In genomic region chrX:151130493-151130892, GRCm38 (mm10) we compare ENCODE assay signal across 19 mouse cellular contexts. TPM values are rescaled to one million over a fixed set of nuclear protein-coding genes. Genes with fewer than 3 reads are reported as not detected.
DNase-seq lines count a peak whose midpoint lies in the region; ATAC-seq and TF ChIP-seq lines count a peak whose summit lies in the region.
"Had no signal": no experiment of that assay in that cellular context is flagged by ENCODE, and none has a peak within 500 bp of the region (broad histone marks: within the 10 kb centered on the region; RNA-seq: fewer than 3 reads in every experiment).

No protein-coding gene starts in this region.

- H3K27ac ChIP-seq in hindbrain, embryonic 11.5 days (ENCODE audit: low read depth, low read length), result no peak overlapping the region
- no peak overlapping the region for H3K27ac ChIP-seq in hindbrain, embryonic 10.5 days
- no peak overlapping the region for H3K27ac ChIP-seq in midbrain, embryonic 14.5 days (replicated peaks; ENCODE audit: low read depth, low read length)
- no peak overlapping the region for H3K27ac ChIP-seq in midbrain, embryonic 16.5 days (ENCODE audit: low read length)
- H3K27ac ChIP-seq: embryonic facial prominence, embryonic 13.5 days; heart, embryonic 15.5 days; hindbrain, embryonic 12.5 days; liver, embryonic 14.5 days; macrophage; midbrain, embryonic 12.5 days had no signal

- WGBS in hindbrain, embryonic 11.5 days, result 81% methylated on average over 3 of the region's 3 CpGs
- 77% methylated on average over 3 of the region's 3 CpGs for WGBS in hindbrain, embryonic 10.5 days
- WGBS in midbrain, embryonic 14.5 days, result 78% methylated on average over 3 of the region's 3 CpGs
- 94% methylated on average over 3 of the region's 3 CpGs for WGBS in midbrain, embryonic 16.5 days

- CTCF ChIA-PET in Patski (lab: Charles Lee), result no interaction called here

- H3K4me3 ChIP-seq in hindbrain, embryonic 11.5 days (ENCODE audit: low read depth, low read length), result no peak overlapping the region
- H3K4me3 ChIP-seq in hindbrain, embryonic 10.5 days, result no peak overlapping the region
- no peak overlapping the region for H3K4me3 ChIP-seq in midbrain, embryonic 14.5 days (replicated peaks; ENCODE audit: low read depth, low read length)
- no peak overlapping the region for H3K4me3 ChIP-seq in midbrain, embryonic 16.5 days (ENCODE audit: low read depth, low read length)
- H3K4me3 ChIP-seq: embryonic facial prominence, embryonic 13.5 days; heart, embryonic 15.5 days; hindbrain, embryonic 12.5 days; midbrain, embryonic 12.5 days had no signal

- H3K9me3 ChIP-seq in hindbrain, embryonic 11.5 days (ENCODE audit: control insufficient read depth, low read length), result no peaks in the 10 kb centered on the region
- H3K9me3 ChIP-seq in hindbrain, embryonic 10.5 days, result no peaks in the 10 kb centered on the region
- no peaks in the 10 kb centered on the region for H3K9me3 ChIP-seq in midbrain, embryonic 14.5 days (ENCODE audit: control insufficient read depth, low read length)
- no peaks in the 10 kb centered on the region for H3K9me3 ChIP-seq in midbrain, embryonic 16.5 days (replicated peaks; ENCODE audit: control insufficient read depth, low read length, poor library complexity, severe bottlenecking)
- H3K9me3 ChIP-seq: embryonic facial prominence, embryonic 13.5 days; heart, embryonic 15.5 days; hindbrain, embryonic 12.5 days; midbrain, embryonic 12.5 days had no signal

- H3K4me2 ChIP-seq in hindbrain, embryonic 11.5 days (replicated peaks; ENCODE audit: low read depth, low read length), result no peak overlapping the region
- no peak overlapping the region for H3K4me2 ChIP-seq in midbrain, embryonic 14.5 days (ENCODE audit: low read length)
- H3K4me2 ChIP-seq in midbrain, embryonic 16.5 days (ENCODE audit: low read length), result no peak overlapping the region
- H3K4me2 ChIP-seq: embryonic facial prominence, embryonic 13.5 days; heart, embryonic 15.5 days; hindbrain, embryonic 12.5 days; midbrain, embryonic 12.5 days had no signal

- TF ChIP-seq CTCF in Patski (IDR thresholded peaks at IDR 0.05), result peak; percentile 16

- H3K9ac ChIP-seq in hindbrain, embryonic 11.5 days (ENCODE audit: low read depth, low read length), result no peak overlapping the region
- H3K9ac ChIP-seq in midbrain, embryonic 14.5 days (replicated peaks; ENCODE audit: low read length), result no peak overlapping the region
- no peak overlapping the region for H3K9ac ChIP-seq in midbrain, embryonic 16.5 days (ENCODE audit: low read depth, low read length)
- H3K9ac ChIP-seq: embryonic facial prominence, embryonic 13.5 days; heart, embryonic 15.5 days; hindbrain, embryonic 12.5 days; liver, embryonic 14.5 days; midbrain, embryonic 12.5 days had no signal

- no peaks in the 10 kb centered on the region for H3K27me3 ChIP-seq in hindbrain, embryonic 11.5 days (ENCODE audit: control insufficient read depth, insufficient read depth, low read length)
- no peaks in the 10 kb centered on the region for H3K27me3 ChIP-seq in hindbrain, embryonic 10.5 days (ENCODE audit: insufficient read depth, poor library complexity, severe bottlenecking)
- no peaks in the 10 kb centered on the region for H3K27me3 ChIP-seq in midbrain, embryonic 14.5 days (ENCODE audit: control insufficient read depth, insufficient read depth, low read length)
- H3K27me3 ChIP-seq in midbrain, embryonic 16.5 days (ENCODE audit: control insufficient read depth, insufficient read depth, low read depth, low read length), result no peaks in the 10 kb centered on the region
- peaks cover 17% of the 10 kb centered on the region for H3K27me3 ChIP-seq in Patski
- H3K27me3 ChIP-seq: heart, embryonic 15.5 days; hindbrain, embryonic 12.5 days; midbrain, embryonic 12.5 days had no signal

- POLR2A ChIA-PET in Patski (lab: Charles Lee), result interaction anchor here (0.6 kb wide), 1 partner anchor 22 kb away, joined by 3 read pairs; no protein-coding TSS in a partner anchor

- H3K4me1 ChIP-seq in hindbrain, embryonic 11.5 days (replicated peaks; ENCODE audit: control insufficient read depth, insufficient read depth, low read length), result no peaks in the 10 kb centered on the region
- H3K4me1 ChIP-seq in hindbrain, embryonic 10.5 days (replicated peaks), result no peaks in the 10 kb centered on the region
- no peaks in the 10 kb centered on the region for H3K4me1 ChIP-seq in midbrain, embryonic 14.5 days (ENCODE audit: control insufficient read depth, insufficient read depth, low read length)
- no peaks in the 10 kb centered on the region for H3K4me1 ChIP-seq in midbrain, embryonic 16.5 days (ENCODE audit: control insufficient read depth, insufficient read depth, low read length)
- H3K4me1 ChIP-seq: embryonic facial prominence, embryonic 13.5 days; heart, embryonic 15.5 days; hindbrain, embryonic 12.5 days; midbrain, embryonic 12.5 days had no signal

- in situ Hi-C loops in Patski (cut with MboI; ENCODE audit: low pct_unique_long_range_greater_than_20kb), result no loop called here

- peak; percentile 1 for DNase-seq in hindbrain, embryonic 11.5 days (ENCODE audit: low spot score)
- DNase-seq in hindbrain, embryonic 10.5 days (ENCODE audit: low spot score), result no peak
- DNase-seq in midbrain, embryonic 14.5 days, result peak; percentile 3
- DNase-seq in Patski (ENCODE audit: low read depth, low spot score), result no peak
- DNase-seq in urinary bladder, postnatal 36 days (ENCODE audit: low spot score in 2 of 2), result no peak
- no peak for DNase-seq in ovary, postnatal 14 days (ENCODE audit: low spot score)
- DNase-seq: adrenal gland, postnatal 14 days; cerebellum, postnatal 10 days; kidney, adult 18-20 months; kidney, postnatal 36 days; right cerebral cortex, postnatal 4 days; thymus, adult 18-20 months had no signal

- no peak for ATAC-seq in hindbrain, embryonic 11.5 days (ENCODE audit: low FRiP score)
- ATAC-seq in midbrain, embryonic 14.5 days (ENCODE audit: low FRiP score, low TSS enrichment), result no peak
- no peak for ATAC-seq in midbrain, embryonic 16.5 days
- no peak for ATAC-seq in Patski

- H3K36me3 ChIP-seq in hindbrain, embryonic 11.5 days (ENCODE audit: control insufficient read depth, insufficient read depth, low read length), result no peaks in the 10 kb centered on the region
- H3K36me3 ChIP-seq in hindbrain, embryonic 10.5 days, result no peaks in the 10 kb centered on the region
- no peaks in the 10 kb centered on the region for H3K36me3 ChIP-seq in midbrain, embryonic 14.5 days (ENCODE audit: control insufficient read depth, insufficient read depth, low read length)
- H3K36me3 ChIP-seq in midbrain, embryonic 16.5 days (ENCODE audit: control insufficient read depth, insufficient read depth, low read length), result no peaks in the 10 kb centered on the region
- H3K36me3 ChIP-seq: embryonic facial prominence, embryonic 13.5 days; heart, embryonic 15.5 days; hindbrain, embryonic 12.5 days; midbrain, embryonic 12.5 days had no signal

RNA-seq across cellular contexts. Expression of gene Tsr2, which starts 34.1 kb away (rescaled TPM):
- polyA plus RNA-seq in hindbrain, embryonic 11.5 days (2014; fragmentation: Nextera tagmentation; extraction: Ambion mirVana), result 39.1 and 43.1 TPM in 2 replicates
- 46.1 and 48.7 TPM in 2 replicates for polyA plus RNA-seq in hindbrain, embryonic 10.5 days (2016; fragmentation: Nextera tagmentation; extraction: Ambion mirVana)
- polyA plus RNA-seq in midbrain, embryonic 14.5 days (2014; fragmentation: Nextera tagmentation; extraction: Ambion mirVana), result 35.5 and 38.9 TPM in 2 replicates
- polyA plus RNA-seq in midbrain, embryonic 16.5 days (2015; fragmentation: Nextera tagmentation; extraction: Ambion mirVana), result 38.2 and 38.8 TPM in 2 replicates
- 20.6 TPM for polyA plus RNA-seq in Patski (2021)

Comparison
In these comparisons a context has a peak if more than half of its experiments do, and no peak if none do; other contexts are left out.
1. DNase-seq: peak in hindbrain, embryonic 11.5 days (single experiment) and midbrain, embryonic 14.5 days (single experiment); none in hindbrain, embryonic 10.5 days (single experiment), Patski (single experiment), urinary bladder, postnatal 36 days (0 of 2) and ovary, postnatal 14 days (single experiment).